Mouse (Mus musculus) stomach, embryonic 14.5 days (tissue): ENCODE data around the gene Rhof. TPM values are rescaled to one million over a fixed set of nuclear protein-coding genes. Genes with fewer than 3 reads are reported as not detected.

Source experiments
- ATAC-seq: fragments of 200-750 bp; cut with Nextera tagmentation; 2 replicates; pipeline ENCODE4 v1.8.0; 2017; ENCODE audit warnings: low read depth, moderate TSS enrichment; ENCODE audit not compliant: insufficient number of reproducible peaks, insufficient read depth, low FRiP score
- H3K27ac ChIP-seq: fragments of 300-500 bp; sonication (generic); 2 replicates; pipeline ENCODE4 v1.5.1; 2014; ENCODE audit warnings: mild to moderate bottlenecking, low read length, moderate library complexity, mixed read lengths
- H3K27me3 ChIP-seq: fragments of 300-500 bp; sonication (generic); 2 replicates; pipeline ENCODE4 v1.6.1; 2014; ENCODE audit warnings: low read length, control low read depth, mixed read lengths; ENCODE audit not compliant: control insufficient read depth, insufficient read depth
- H3K36me3 ChIP-seq: fragments of 300-500 bp; sonication (generic); 2 replicates; pipeline ENCODE4 v1.6.1; 2014; ENCODE audit warnings: mild to moderate bottlenecking, control low read depth, low read length, moderate library complexity, mixed read lengths; ENCODE audit not compliant: control insufficient read depth, insufficient read depth
- H3K4me1 ChIP-seq: fragments of 300-500 bp; sonication (generic); 2 replicates; pipeline ENCODE4 v1.6.1; 2014; ENCODE audit warnings: low read length, control low read depth, mixed read lengths; ENCODE audit not compliant: control insufficient read depth, insufficient read depth
- H3K4me2 ChIP-seq: fragments of 300-500 bp; sonication (generic); replicated peaks from 2 replicates; pipeline ENCODE4 v1.6.1; 2014; ENCODE audit warnings: low read depth, low read length, control low read depth
- H3K4me3 ChIP-seq: fragments of 300-500 bp; sonication (generic); 2 replicates; pipeline ENCODE4 v1.5.1; 2014; ENCODE audit warnings: low read depth, low read length, control low read depth
- H3K9ac ChIP-seq: fragments of 300-500 bp; sonication (generic); replicated peaks from 2 replicates; pipeline ENCODE4 v1.6.1; 2014; ENCODE audit warnings: low read depth, mild to moderate bottlenecking, control low read depth, low read length, moderate library complexity, mixed read lengths
- H3K9me3 ChIP-seq: fragments of 300-500 bp; sonication (generic); 2 replicates; pipeline ENCODE4 v1.6.1; 2016; ENCODE audit warnings: low read depth, low read length, control low read depth; ENCODE audit not compliant: control insufficient read depth
- WGBS: fragments of 180-500 bp; shearing (Covaris S2); extraction: QIAGEN DNeasy Blood & Tissue Kit; methylation state at CpG from one replicate; pipeline ENCODE4 v1.1.7; 2014; 5-methylcytosine and 5-hydroxymethylcytosine counted together
- polyA plus RNA-seq: library from polyadenylated mRNA; unstranded; fragments of >200 nt; fragmentation: Nextera tagmentation; extraction: Ambion mirVana; gene quantifications from 2 replicates; pipeline ENCODE4 v1.2.1, GENCODE M21; 2014

The Rhof gene
- polyA plus RNA-seq, 1 experiment from 2014 or later: 2.0 TPM

DNA sequence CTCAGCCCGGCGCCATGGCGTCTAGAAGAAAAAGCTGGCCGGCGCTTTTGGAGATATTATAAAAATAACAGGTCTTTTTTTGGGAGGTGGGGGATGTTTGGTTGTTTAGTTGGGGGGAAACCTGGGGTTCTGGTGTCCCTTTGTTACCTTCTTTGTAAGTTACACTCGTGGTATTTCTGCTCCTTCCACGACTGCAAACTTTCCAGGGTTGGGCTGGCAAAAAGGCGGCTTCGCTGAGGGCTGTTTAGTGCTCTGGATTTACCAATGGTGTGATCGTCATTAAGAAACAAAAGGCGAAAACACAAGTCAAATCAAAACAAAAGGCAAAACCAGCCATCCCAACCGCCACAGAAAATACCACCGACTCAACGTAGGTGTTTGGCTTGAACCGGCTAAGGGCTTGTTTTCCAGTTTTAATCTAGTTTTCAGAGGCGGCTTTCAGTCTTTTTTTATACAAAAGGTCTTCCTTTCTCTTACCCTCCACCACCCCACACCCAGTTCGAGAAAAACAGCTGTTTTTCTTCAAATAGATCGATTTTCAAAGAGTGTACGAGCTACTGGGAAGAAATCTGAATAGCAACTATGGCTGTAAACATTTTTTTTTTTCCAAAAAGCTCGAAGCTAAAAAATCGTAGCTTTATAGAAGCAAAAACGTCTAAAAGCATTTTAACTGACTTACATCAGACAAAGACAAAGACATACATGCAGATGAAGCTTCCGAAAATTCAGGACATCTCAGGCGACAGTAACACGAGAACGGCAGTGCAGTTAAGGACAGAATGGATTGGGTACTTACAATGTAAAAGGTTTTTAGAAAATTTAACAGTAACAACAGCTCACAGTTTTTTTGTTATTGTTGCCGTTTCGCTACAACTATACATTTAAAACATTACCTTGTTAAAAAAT is 7.5 kb upstream of the Rhof start:
- no peak for ATAC-seq
- H3K4me3 ChIP-seq: peak overlapping the region; percentile 84
- peak overlapping the region; percentile 98 for H3K9ac ChIP-seq
- H3K9me3 ChIP-seq: no peaks in the 10 kb centered on the region
- peaks cover 44% of the 10 kb centered on the region for H3K4me1 ChIP-seq
- peak overlapping the region; percentile 100 for H3K27ac ChIP-seq
- H3K27me3 ChIP-seq: no peaks in the 10 kb centered on the region
- H3K4me2 ChIP-seq: peak overlapping the region; percentile 100
- H3K36me3 ChIP-seq: peaks cover 3% of the 10 kb centered on the region; the same call in 1 of the 2 replicates
- under 1% methylated on average over 28 of the region's 28 CpGs for WGBS

- H3K4me1 ChIP-seq: peaks cover 44% of the 10 kb centered on the region
- under 1% methylated on average over 39 of the region's 39 CpGs for WGBS
- H3K9ac ChIP-seq: peak overlapping the region; percentile 98
- H3K4me3 ChIP-seq: peak overlapping the region; percentile 84
- peak overlapping the region; percentile 100 for H3K4me2 ChIP-seq
- no peaks in the 10 kb centered on the region for H3K27me3 ChIP-seq
- no peak for ATAC-seq
- H3K36me3 ChIP-seq: peaks cover 3% of the 10 kb centered on the region; the same call in 1 of the 2 replicates
- H3K27ac ChIP-seq: peak overlapping the region; percentile 100
- H3K9me3 ChIP-seq: no peaks in the 10 kb centered on the region
Observed at GRCm38 (mm10) chr5:123138953-123139721, 6.6 kb upstream of the Rhof start.

DNA sequence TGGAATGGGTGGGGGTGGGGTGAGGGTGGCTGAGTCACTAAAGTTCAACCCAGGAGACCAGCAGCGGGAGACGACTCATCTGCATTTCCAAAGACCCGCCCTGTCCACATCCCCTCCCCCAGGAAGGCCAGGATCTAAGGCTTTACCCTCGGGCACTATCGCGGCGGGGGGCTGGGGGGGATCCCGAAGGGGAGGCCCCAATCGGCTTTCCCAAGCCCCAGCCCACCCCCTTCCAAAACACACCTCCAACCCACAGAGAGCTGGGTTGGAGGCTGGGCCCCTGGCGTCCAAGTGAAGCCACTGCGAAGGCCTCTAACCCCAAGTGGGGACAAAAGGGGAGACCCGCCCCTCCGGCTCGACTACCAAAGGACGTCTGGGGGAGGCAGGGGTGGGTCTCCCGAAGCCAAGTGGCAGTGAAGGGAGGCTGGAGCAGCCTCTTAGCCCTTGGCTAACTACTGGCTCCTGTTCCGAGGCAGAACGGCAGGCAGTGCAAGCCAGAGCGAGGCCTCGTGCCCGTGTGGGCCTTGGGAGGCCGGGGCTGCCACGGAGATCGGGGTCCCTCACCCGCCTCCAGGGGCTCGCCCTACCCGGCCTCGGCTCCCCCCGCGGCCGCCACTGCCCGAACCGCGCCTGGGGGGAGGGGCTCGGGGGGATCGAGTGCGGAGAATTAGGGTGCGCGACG is 5.9 kb upstream of the Rhof start:
- peak overlapping the region; percentile 84 for H3K4me3 ChIP-seq

DNA sequence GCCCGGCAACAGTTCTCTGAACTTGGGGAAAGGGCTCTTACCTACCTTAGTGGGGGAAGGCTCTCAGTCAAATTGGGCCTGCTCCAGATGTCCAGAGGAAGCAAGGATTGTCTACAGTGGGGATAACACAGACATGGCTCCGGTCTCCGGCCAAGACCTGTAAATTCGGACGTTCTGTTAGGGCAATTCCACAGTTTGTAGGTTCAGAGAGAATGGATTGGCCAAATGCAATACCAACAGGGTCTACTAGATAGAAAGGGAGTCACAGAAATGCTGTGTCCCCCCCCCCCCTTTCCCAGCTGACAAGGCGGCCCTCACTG is 5.4 kb upstream of the Rhof start:
- 1% methylated on average over 5 of the region's 6 CpGs for WGBS
- no peak for ATAC-seq
- Histone ChIP-seq H3K27me3 (no peaks in the 10 kb centered on the region), H3K4me3 (peak overlapping the region; percentile 84), H3K27ac (peak overlapping the region; percentile 100), H3K9ac (peak overlapping the region; percentile 98), H3K9me3 (no peaks in the 10 kb centered on the region), H3K36me3 (peaks cover 3% of the 10 kb centered on the region; the same call in 1 of the 2 replicates), H3K4me1 (peaks cover 51% of the 10 kb centered on the region), H3K4me2 (peak overlapping the region; percentile 100)

More for the DNA sequence above, 5.9 kb upstream of the Rhof start:
- ATAC-seq: peak; percentile 28
- no peaks in the 10 kb centered on the region for H3K9me3 ChIP-seq
- H3K36me3 ChIP-seq: peaks cover 3% of the 10 kb centered on the region; the same call in 1 of the 2 replicates
- peaks cover 47% of the 10 kb centered on the region for H3K4me1 ChIP-seq
- 0% methylated on average over 39 of the region's 40 CpGs for WGBS
- peak overlapping the region; percentile 98 for H3K9ac ChIP-seq
- peak overlapping the region; percentile 100 for H3K27ac ChIP-seq
- no peaks in the 10 kb centered on the region for H3K27me3 ChIP-seq
- peak overlapping the region; percentile 100 for H3K4me2 ChIP-seq

DNA sequence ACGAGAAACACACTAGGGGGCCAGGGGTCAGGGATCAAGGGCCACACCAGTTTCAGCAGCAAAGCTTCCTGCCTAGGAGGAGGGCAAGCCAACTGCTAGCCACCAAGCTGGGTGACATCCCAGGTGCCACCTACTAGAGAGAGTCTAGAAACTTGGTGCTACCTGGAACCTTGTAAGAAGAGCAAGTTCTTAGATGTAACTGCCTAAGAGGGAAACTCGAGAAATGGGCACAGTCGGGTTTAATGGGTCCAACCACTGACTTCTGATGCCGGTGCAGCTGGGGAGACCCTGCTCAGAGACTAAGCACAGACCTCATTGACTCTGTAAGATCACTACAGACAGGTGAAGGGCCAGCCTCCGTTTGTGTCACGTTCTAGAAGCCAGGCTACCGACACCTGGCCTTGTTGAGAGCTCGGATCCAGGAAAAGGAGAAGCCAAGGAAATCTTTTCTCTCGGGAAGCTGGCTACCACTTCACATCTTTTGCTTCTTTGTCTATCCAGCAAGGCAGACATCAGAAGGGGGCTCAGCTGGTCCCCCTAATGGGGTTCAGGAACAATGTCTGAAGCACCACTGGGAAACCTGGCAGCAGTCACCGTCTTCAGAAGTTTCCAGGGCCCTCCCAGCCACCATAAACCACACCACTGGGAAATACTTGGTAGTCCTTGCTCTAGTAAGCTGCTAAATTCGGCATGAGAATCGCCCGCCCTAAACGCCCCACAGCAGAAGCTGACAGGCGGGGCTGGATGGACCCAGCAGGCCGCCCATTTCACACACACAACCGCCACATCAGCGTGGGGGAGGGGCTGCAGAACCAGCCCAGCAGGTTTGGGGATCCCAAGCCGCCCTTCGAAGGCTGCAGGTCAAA is 4.8 kb upstream of the Rhof start:
- Histone ChIP-seq H3K4me3 (peak overlapping the region; percentile 84), H3K36me3 (peaks cover 3% of the 10 kb centered on the region; the same call in 1 of the 2 replicates), H3K9ac (peak overlapping the region; percentile 98), H3K4me2 (peak overlapping the region; percentile 100), H3K27ac (peak overlapping the region; percentile 100), H3K9me3 (no peaks in the 10 kb centered on the region), H3K27me3 (no peaks in the 10 kb centered on the region), H3K4me1 (peaks cover 55% of the 10 kb centered on the region)
- no peak for ATAC-seq
- WGBS: 4% methylated on average over 20 of the region's 20 CpGs

DNA sequence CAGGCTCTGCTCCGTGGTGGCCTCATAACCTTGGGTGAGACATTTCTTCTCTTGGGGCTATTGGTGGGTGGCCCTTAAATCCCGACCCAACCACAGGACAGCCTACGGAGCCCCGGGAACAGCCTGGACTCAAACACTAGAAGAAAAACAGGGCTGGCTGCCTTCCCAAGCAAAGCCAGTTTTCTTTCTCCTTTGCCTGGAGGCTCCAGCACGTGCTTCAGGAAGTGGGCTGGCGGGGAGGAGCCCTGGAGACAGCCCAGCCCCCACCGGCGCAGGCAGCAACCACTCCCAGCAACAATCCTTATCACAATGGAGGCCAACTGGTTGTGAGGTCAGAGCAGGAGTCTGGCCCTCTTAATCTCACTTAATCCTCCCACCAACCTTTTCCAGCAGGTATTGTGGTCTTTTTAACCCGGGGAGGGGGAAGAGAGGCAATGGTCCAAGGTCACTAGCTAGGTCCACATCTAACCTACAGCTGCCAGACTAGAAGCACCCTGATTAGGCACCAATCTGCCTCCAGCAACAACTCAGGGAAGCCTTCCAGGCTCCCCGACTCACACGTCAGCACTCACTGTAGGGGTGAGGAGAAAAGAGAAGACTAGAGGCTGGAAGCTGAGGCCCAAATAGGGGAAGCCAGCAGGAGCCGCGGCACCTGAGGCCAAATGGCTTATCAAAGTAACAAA is 4.0 kb upstream of the Rhof start:
- peak overlapping the region; percentile 100 for H3K27ac ChIP-seq
- H3K9ac ChIP-seq: peak overlapping the region; percentile 98
- peak; percentile 53 for ATAC-seq
- H3K27me3 ChIP-seq: no peaks in the 10 kb centered on the region
- peak overlapping the region; percentile 84 for H3K4me3 ChIP-seq
- peaks cover 60% of the 10 kb centered on the region for H3K4me1 ChIP-seq
- no peaks in the 10 kb centered on the region for H3K9me3 ChIP-seq
- H3K36me3 ChIP-seq: peaks cover 3% of the 10 kb centered on the region; the same call in 1 of the 2 replicates
- WGBS: 1% methylated on average over 13 of the region's 13 CpGs
- H3K4me2 ChIP-seq: peak overlapping the region; percentile 100

DNA sequence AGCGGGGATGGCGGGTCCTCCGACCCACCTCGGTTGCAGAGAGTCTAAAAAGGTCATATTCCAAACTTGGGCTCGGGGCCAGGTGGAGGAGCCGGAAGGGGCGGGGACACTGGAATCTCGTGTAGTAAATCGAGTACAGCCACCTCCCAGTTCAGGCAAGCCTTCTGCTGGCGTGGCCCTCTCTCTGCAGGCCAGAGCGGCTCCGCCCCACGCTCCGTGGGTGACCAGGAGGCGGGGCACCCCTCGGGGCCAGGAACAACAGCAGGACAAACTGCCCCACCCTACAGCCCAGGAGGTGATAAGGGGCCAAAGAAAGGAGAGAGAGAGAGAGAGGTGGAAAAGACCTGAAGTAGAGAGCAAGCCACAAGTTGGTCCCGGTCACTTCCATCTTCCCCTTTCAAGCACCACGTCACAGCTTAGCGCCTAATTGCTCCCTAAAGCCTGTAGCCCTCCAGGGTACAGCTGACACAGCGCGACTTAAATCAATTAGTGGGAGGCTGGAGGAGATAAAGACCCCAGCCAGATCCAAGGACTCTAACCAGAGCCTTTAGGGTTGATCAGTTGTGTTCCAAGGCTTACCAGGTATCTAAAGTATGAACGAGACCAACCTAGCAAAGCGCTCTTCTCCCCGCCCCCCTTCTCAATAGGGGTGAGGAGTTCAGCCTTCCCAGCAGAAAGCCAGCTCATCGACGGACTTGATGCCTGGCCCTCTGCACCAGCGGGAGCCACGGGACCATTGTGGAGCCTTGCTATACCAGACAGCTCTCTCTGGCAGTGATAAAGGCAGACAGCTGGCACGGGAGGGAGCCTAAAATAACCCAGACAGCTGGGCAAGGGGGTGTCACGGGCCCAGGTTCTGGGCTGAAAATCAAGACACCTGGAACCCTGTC is 3.2 kb upstream of the Rhof start:
- Histone ChIP-seq H3K27ac (peak overlapping the region; percentile 100), H3K4me1 (peaks cover 60% of the 10 kb centered on the region), H3K9ac (peak overlapping the region; percentile 31), H3K36me3 (peaks cover 3% of the 10 kb centered on the region; the same call in 1 of the 2 replicates), H3K4me2 (peak overlapping the region; percentile 100), H3K27me3 (no peaks in the 10 kb centered on the region), H3K4me3 (peak overlapping the region; percentile 84), H3K9me3 (no peaks in the 10 kb centered on the region)
- peak; percentile 61 for ATAC-seq
- WGBS: 3% methylated on average over 30 of the region's 30 CpGs
